Mouse (Mus musculus): ENCODE measurements around the gene Mmp15. TPM values are rescaled to one million over a fixed set of nuclear protein-coding genes. Genes with fewer than 3 reads are reported as not detected.
A peak's percentile ranks its signal among the peaks of the same experiment; 100 is the strongest.

Gene Mmp15
- polyA plus RNA-seq, 1 experiment from 2014 or later, result 38.1 TPM

DNA sequence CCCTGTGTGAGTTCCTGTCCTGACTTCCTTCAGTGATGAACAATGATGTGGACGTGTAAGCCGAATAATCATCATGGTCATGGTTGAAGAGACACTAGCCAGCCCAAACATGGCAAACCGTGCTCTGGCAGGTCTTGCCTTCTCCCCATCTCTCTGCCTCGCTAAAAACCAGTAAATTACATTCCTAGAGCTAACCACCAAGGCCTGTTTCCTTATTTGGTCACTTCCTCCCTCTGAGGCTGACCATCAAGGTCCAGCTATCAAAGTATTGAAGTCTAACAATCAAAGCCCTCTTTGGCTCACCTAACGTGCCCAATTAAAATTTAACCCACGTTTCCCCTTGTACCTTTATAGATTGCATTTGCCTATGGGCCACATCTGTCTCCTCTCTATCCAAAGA lies 10.2 kb downstream of the Mmp15 start:
- H3K9ac ChIP-seq (ENCODE audit: low read depth, low read length), result no peak overlapping the region
- H3K4me1 ChIP-seq (ENCODE audit: control insufficient read depth, insufficient read depth, low read length), result peaks cover 75% of the 10 kb centered on the region
- 63% methylated on average over 6 of the region's 6 CpGs for WGBS (ENCODE audit: insufficient replicate concordance)
- H3K4me2 ChIP-seq, result no peak overlapping the region
- no peaks in the 10 kb centered on the region for H3K9me3 ChIP-seq (replicated peaks; ENCODE audit: control insufficient read depth, low read length)
- ATAC-seq (replicated peaks; ENCODE audit: insufficient number of reproducible peaks, low FRiP score, low TSS enrichment), result no peak
- no peaks in the 10 kb centered on the region for H3K27me3 ChIP-seq (ENCODE audit: control insufficient read depth, insufficient read depth, low read length)
- peak overlapping the region; percentile 95; the same call in 1 of the 2 replicates for H3K27ac ChIP-seq (ENCODE audit: low read depth, low read length)
- no peak overlapping the region for H3K4me3 ChIP-seq (ENCODE audit: low read depth, low read length)
- 0 out of 2 replicates have a peak, but pooled peaks cover 2% of the 10 kb centered on the region for H3K36me3 ChIP-seq (ENCODE audit: control insufficient read depth, insufficient read depth, low read length)

DNA sequence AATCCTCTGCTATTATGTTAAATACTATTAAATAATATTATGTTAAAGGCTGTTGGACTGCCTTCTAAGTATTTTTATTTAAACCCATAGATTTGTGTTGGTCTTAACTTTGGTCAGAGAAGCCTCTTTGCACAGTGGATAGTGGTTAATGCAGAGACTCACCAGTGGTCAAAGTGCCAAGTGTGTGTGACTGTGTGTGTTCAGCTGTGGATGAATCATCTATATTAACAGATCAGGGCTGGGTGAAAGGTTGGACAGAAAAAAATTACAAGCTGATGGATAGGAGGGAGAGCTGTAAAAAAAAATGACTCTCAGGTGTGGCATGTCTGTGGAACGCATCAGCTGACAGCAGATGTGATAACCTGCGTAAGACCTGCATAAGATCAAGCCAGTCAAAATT lies 11.8 kb downstream of the Mmp15 start:
- H3K4me2 ChIP-seq, result no peak overlapping the region
- peaks cover 61% of the 10 kb centered on the region for H3K4me1 ChIP-seq (ENCODE audit: control insufficient read depth, insufficient read depth, low read length)
- WGBS (ENCODE audit: insufficient replicate concordance), result 90% methylated on average over 2 of the region's 2 CpGs
- no peak for ATAC-seq (replicated peaks; ENCODE audit: insufficient number of reproducible peaks, low FRiP score, low TSS enrichment)
- H3K27ac ChIP-seq (ENCODE audit: low read depth, low read length), result no peak overlapping the region
- H3K36me3 ChIP-seq (ENCODE audit: control insufficient read depth, insufficient read depth, low read length), result peaks cover 11% of the 10 kb centered on the region
- no peak overlapping the region for H3K9ac ChIP-seq (ENCODE audit: low read depth, low read length)
- no peaks in the 10 kb centered on the region for H3K9me3 ChIP-seq (replicated peaks; ENCODE audit: control insufficient read depth, low read length)
- no peaks in the 10 kb centered on the region for H3K27me3 ChIP-seq (ENCODE audit: control insufficient read depth, insufficient read depth, low read length)
- H3K4me3 ChIP-seq (ENCODE audit: low read depth, low read length), result no peak overlapping the region

DNA sequence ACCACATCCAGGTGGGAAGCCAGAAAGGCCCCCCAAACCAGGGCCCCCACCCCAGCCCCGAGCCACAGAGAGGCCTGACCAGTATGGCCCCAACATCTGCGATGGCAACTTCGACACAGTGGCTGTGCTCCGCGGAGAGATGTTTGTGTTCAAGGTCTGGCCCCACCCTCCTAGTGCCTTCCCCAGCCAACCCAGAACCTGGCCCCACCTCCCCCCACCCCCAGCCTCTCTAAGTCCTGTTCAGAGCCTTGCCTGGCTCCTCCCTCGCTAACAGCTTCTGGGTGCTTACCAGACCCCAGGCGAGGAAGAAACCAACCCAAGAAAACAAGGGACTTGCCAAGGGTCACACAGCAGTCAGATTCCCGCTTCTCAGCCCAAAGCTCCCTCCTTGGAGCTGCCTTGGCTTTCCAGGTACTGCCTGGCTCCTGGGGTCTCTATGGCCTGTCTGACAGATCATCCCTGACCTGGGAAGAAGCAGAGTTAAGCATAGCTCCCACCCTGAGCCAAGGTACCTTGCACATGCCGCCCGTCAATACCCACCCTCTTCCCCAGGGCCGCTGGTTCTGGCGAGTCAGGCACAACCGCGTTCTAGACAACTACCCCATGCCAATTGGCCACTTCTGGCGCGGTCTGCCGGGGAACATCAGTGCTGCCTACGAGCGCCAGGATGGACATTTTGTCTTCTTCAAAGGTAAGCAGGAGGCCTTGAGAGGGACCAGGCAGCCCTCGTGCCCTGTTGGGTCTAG lies 17.7 kb downstream of the Mmp15 start:
- Histone ChIP-seq H3K9me3 (replicated peaks; ENCODE audit: control insufficient read depth, low read length) (no peaks in the 10 kb centered on the region), H3K36me3 (ENCODE audit: control insufficient read depth, insufficient read depth, low read length) (peaks cover 47% of the 10 kb centered on the region), H3K4me3 (ENCODE audit: low read depth, low read length) (no peak overlapping the region), H3K4me1 (ENCODE audit: control insufficient read depth, insufficient read depth, low read length) (peaks cover 38% of the 10 kb centered on the region), H3K4me2 (peak overlapping the region; percentile 39), H3K27me3 (ENCODE audit: control insufficient read depth, insufficient read depth, low read length) (no peaks in the 10 kb centered on the region), H3K9ac (ENCODE audit: low read depth, low read length) (peak overlapping the region; percentile 52; the same call in 1 of the 2 replicates), H3K27ac (ENCODE audit: low read depth, low read length) (no peak overlapping the region)
- WGBS (ENCODE audit: insufficient replicate concordance), result 45% methylated on average over 20 of the region's 20 CpGs
- ATAC-seq (replicated peaks; ENCODE audit: insufficient number of reproducible peaks, low FRiP score, low TSS enrichment), result 0 out of 2 replicates have a peak, but pooled peaks have one; percentile 8

DNA sequence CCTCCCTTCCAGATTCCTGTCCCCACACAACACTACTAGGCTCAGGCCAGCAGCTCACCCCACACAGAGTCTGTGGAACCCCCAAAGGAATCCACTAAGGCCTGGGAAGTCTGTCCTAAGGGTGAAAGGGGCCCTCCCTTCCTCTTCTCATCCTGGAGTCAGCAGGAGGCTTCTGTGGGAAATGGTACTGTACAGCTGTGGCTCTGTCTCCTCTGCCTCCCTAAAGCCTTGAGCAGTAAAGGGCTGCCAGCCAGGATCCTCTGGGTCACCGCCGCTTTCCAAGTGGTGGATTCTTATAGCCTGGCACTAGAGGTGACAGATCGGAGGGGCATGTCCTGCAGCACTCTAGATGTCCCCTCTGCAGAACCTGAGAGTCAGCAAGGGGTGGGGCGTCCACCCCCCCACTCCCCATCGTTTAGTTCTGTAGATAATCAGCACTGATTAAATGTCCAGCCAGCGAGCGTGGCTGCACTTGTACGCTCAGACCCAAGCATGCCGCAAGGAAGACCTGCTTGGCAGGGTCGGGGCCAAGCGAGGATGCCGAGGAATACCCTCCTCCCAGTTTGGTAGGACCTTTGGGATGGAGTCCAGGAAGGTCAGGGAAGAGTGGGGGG lies 21.4 kb downstream of the Mmp15 start:
- no peak overlapping the region for H3K4me3 ChIP-seq (ENCODE audit: low read depth, low read length)
- H3K9ac ChIP-seq (ENCODE audit: low read depth, low read length), result 0 out of 2 replicates have a peak overlapping the region, but pooled peaks have one; percentile 28
- H3K4me2 ChIP-seq, result no peak overlapping the region
- peaks cover 43% of the 10 kb centered on the region for H3K4me1 ChIP-seq (ENCODE audit: control insufficient read depth, insufficient read depth, low read length)
- peaks cover 39% of the 10 kb centered on the region for H3K36me3 ChIP-seq (ENCODE audit: control insufficient read depth, insufficient read depth, low read length)
- no peak for ATAC-seq (replicated peaks; ENCODE audit: insufficient number of reproducible peaks, low FRiP score, low TSS enrichment)
- no peaks in the 10 kb centered on the region for H3K27me3 ChIP-seq (ENCODE audit: control insufficient read depth, insufficient read depth, low read length)
- no peaks in the 10 kb centered on the region for H3K9me3 ChIP-seq (replicated peaks; ENCODE audit: control insufficient read depth, low read length)
- 63% methylated on average over 12 of the region's 12 CpGs for WGBS (ENCODE audit: insufficient replicate concordance)
- no peak overlapping the region; the same call in 1 of the 2 replicates for H3K27ac ChIP-seq (ENCODE audit: low read depth, low read length)

DNA sequence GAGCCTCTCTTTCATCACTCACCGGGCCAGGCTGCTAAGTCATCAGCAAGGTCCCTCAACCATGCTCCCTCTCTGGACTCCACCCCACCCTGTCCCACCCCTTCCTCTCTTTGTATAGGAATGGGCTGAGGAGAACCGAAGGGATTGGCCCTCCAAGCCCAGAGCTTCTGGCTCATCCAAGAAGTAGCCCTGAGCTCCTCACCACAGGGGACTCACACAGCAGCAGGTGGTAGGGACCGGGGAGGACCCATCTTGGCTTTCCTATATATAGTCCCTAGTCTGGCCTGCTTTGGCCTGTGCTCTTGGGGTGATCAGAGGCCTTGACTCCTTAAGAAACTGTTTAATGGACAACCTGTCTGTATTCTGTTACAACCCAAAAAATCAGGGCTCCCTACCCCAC lies 22.4 kb downstream of the Mmp15 start:
- H3K4me1 ChIP-seq (ENCODE audit: control insufficient read depth, insufficient read depth, low read length), result peaks cover 38% of the 10 kb centered on the region

DNA sequence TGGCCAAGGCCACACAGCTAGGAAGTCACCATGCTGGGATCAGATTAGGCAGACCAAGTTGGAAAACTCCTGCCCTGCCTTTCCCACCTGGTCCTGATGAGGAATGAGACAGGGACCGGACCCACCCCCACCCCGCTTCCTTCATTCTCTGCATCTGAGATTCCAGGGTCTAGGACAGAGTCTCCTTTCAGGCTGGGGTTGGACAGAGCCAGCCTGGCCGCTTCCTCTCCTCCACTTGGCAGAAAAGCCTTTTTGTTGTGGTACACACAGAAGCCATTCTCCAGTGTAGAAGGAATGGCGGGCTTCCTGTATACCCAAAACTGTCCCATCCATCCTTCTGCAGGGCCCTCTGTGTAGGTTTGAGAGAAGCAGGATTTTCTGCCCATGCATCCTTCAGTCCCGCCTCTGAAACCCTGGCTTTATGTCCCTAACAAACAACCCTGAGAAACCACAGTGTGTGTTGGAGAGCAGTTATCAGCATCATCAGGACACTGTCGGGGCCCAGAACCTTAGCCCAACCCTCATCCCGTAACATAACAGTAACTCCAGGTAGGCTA lies 23.4 kb downstream of the Mmp15 start:
- Histone ChIP-seq H3K9me3 (replicated peaks; ENCODE audit: control insufficient read depth, low read length) (no peaks in the 10 kb centered on the region), H3K27me3 (ENCODE audit: control insufficient read depth, insufficient read depth, low read length) (no peaks in the 10 kb centered on the region), H3K4me3 (ENCODE audit: low read depth, low read length) (no peak overlapping the region), H3K36me3 (ENCODE audit: control insufficient read depth, insufficient read depth, low read length) (peaks cover 21% of the 10 kb centered on the region), H3K27ac (ENCODE audit: low read depth, low read length) (no peak overlapping the region), H3K4me2 (no peak overlapping the region), H3K9ac (ENCODE audit: low read depth, low read length) (no peak overlapping the region), H3K4me1 (ENCODE audit: control insufficient read depth, insufficient read depth, low read length) (peaks cover 36% of the 10 kb centered on the region)
- 77% methylated on average over 7 of the region's 7 CpGs for WGBS (ENCODE audit: insufficient replicate concordance)
- no peak for ATAC-seq (replicated peaks; ENCODE audit: insufficient number of reproducible peaks, low FRiP score, low TSS enrichment)

More for the DNA sequence above, 22.4 kb downstream of the Mmp15 start:
- Histone ChIP-seq H3K9ac (ENCODE audit: low read depth, low read length) (no peak overlapping the region), H3K27ac (ENCODE audit: low read depth, low read length) (no peak overlapping the region), H3K4me3 (ENCODE audit: low read depth, low read length) (no peak overlapping the region), H3K36me3 (ENCODE audit: control insufficient read depth, insufficient read depth, low read length) (peaks cover 30% of the 10 kb centered on the region), H3K4me2 (no peak overlapping the region), H3K27me3 (ENCODE audit: control insufficient read depth, insufficient read depth, low read length) (no peaks in the 10 kb centered on the region), H3K9me3 (replicated peaks; ENCODE audit: control insufficient read depth, low read length) (no peaks in the 10 kb centered on the region)
- no peak for ATAC-seq (replicated peaks; ENCODE audit: insufficient number of reproducible peaks, low FRiP score, low TSS enrichment)
- WGBS (ENCODE audit: insufficient replicate concordance), result 68% methylated on average over 3 of the region's 3 CpGs

DNA sequence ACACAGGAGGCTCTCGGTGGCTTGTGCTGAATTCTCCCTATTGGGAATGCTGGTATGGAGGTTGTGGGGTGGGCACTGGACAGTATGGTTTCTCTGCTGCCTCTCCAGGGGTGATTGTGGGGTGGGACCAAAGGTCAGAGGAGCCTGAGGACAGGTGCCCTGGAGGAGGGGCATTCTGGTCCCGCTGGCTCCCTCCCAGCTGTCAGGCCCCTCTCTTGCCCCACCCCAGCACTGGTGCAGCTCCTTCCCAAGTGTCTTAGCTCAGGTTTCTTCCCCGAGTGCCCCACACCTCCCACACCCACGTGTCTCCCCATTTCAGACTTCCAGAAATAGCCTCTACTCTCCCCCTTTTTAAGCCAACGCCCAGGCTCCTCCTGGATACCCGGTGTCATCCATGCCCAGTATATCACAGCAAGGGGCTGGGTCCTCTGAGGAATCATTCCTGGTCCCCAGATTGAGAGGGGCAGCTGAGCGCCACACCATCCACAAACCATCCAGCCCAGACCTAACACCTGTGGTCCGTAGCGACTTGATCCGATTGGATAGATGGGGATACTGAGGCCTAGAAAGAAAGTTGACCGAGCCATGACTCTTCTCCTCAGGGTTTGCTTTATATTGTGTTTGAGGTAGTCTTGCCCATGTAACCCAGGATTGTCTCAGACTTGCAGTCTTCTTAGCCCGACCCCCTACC lies 24.4 kb downstream of the Mmp15 start:
- Histone ChIP-seq H3K27me3 (ENCODE audit: control insufficient read depth, insufficient read depth, low read length) (no peaks in the 10 kb centered on the region), H3K36me3 (ENCODE audit: control insufficient read depth, insufficient read depth, low read length) (peaks cover 17% of the 10 kb centered on the region), H3K9ac (ENCODE audit: low read depth, low read length) (no peak overlapping the region), H3K4me3 (ENCODE audit: low read depth, low read length) (no peak overlapping the region), H3K9me3 (replicated peaks; ENCODE audit: control insufficient read depth, low read length) (no peaks in the 10 kb centered on the region), H3K4me2 (no peak overlapping the region), H3K4me1 (ENCODE audit: control insufficient read depth, insufficient read depth, low read length) (peaks cover 36% of the 10 kb centered on the region), H3K27ac (ENCODE audit: low read depth, low read length) (no peak overlapping the region; the same call in 1 of the 2 replicates)
- no peak for ATAC-seq (replicated peaks; ENCODE audit: insufficient number of reproducible peaks, low FRiP score, low TSS enrichment)
- WGBS (ENCODE audit: insufficient replicate concordance), result 73% methylated on average over 12 of the region's 12 CpGs

DNA sequence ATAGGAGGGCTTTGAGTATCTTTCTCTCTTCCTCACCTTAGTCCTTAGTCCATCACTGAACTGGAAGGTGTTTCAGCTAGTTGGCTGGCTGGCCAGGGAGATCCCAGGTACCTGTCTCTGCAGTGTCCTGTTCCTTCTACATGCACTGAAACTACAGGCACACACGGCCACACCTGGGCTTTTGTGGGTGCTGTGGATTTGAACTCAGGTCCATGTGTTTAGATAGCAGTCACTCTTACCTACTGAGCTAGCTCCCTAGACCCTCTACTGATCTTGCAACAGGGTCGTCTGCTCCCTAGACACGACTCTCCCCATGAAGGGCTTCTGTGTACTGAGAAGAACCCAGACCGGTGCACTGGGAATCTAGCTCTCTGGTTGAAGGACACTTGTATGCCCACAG lies 25.0 kb downstream of the Mmp15 start:
- no peak overlapping the region for H3K4me3 ChIP-seq (ENCODE audit: low read depth, low read length)
- peaks cover 12% of the 10 kb centered on the region for H3K36me3 ChIP-seq (ENCODE audit: control insufficient read depth, insufficient read depth, low read length)
- H3K9ac ChIP-seq (ENCODE audit: low read depth, low read length), result peak overlapping the region; percentile 56
- no peak for ATAC-seq (replicated peaks; ENCODE audit: insufficient number of reproducible peaks, low FRiP score, low TSS enrichment)
- WGBS (ENCODE audit: insufficient replicate concordance), result 64% methylated on average over 4 of the region's 4 CpGs
- H3K4me2 ChIP-seq, result no peak overlapping the region
- H3K4me1 ChIP-seq (ENCODE audit: control insufficient read depth, insufficient read depth, low read length), result peaks cover 36% of the 10 kb centered on the region
- H3K27ac ChIP-seq (ENCODE audit: low read depth, low read length), result peak overlapping the region; percentile 83
- no peaks in the 10 kb centered on the region for H3K9me3 ChIP-seq (replicated peaks; ENCODE audit: control insufficient read depth, low read length)
- H3K27me3 ChIP-seq (ENCODE audit: control insufficient read depth, insufficient read depth, low read length), result no peaks in the 10 kb centered on the region
